Mouse (Mus musculus) stomach, postnatal 0 days (tissue): ENCODE measurements around the gene Bcl2a1b. TPM values are rescaled to one million over a fixed set of nuclear protein-coding genes. Genes with fewer than 3 reads are reported as not detected.
A peak's percentile ranks its signal among the peaks of the same experiment; 100 is the strongest.
"Not testable (repeated sequence)": the region's sequence is repeated elsewhere in the genome, so short reads cannot be mapped to it uniquely, and the experiment has no call there.

Experiments
- ATAC-seq: fragments of 200-750 bp; cut with Nextera tagmentation; 2 replicates; pipeline ENCODE4 v1.8.0; 2017; ENCODE audit not compliant: low FRiP score, low TSS enrichment
- DNase-seq: peaks from one replicate; pipeline ENCODE4 v3.0.0-alpha.2; 2016; ENCODE audit warnings: low spot score
- H3K27ac ChIP-seq: fragments of 300-500 bp; sonication (generic); replicated peaks from 2 replicates; pipeline ENCODE4 v1.5.1; 2014; ENCODE audit warnings: mild to moderate bottlenecking, control low read depth
- H3K27me3 ChIP-seq: fragments of 300-500 bp; sonication (generic); 2 replicates; pipeline ENCODE4 v1.6.1; 2014; ENCODE audit warnings: low read length; ENCODE audit not compliant: control insufficient read depth, insufficient read depth
- H3K36me3 ChIP-seq: fragments of 300-500 bp; sonication (generic); 2 replicates; pipeline ENCODE4 v1.6.1; 2014; ENCODE audit warnings: low read length, mixed read lengths; ENCODE audit not compliant: control insufficient read depth, insufficient read depth
- H3K4me1 ChIP-seq: fragments of 300-500 bp; sonication (generic); replicated peaks from 2 replicates; pipeline ENCODE4 v1.6.1; 2014; ENCODE audit warnings: antibody characterized with exemption; ENCODE audit not compliant: control insufficient read depth, insufficient read depth
- H3K4me2 ChIP-seq: fragments of 300-500 bp; sonication (generic); replicated peaks from 2 replicates; pipeline ENCODE4 v1.6.1; 2014; ENCODE audit warnings: low read depth, mild to moderate bottlenecking, control low read depth, moderate library complexity
- H3K4me3 ChIP-seq: fragments of 300-500 bp; sonication (generic); 2 replicates; pipeline ENCODE4 v1.5.1; 2014; ENCODE audit warnings: low read depth, low read length, control low read depth
- H3K9ac ChIP-seq: fragments of 300-500 bp; sonication (generic); 2 replicates; pipeline ENCODE4 v1.6.1; 2014; ENCODE audit warnings: mild to moderate bottlenecking, low read length, control low read depth, mixed read lengths
- H3K9me3 ChIP-seq: fragments of 300-500 bp; sonication (generic); 2 replicates; pipeline ENCODE4 v1.6.1; 2016; ENCODE audit warnings: low read length; ENCODE audit not compliant: control insufficient read depth
- CTCF ChIP-seq: IDR thresholded peaks from 2 replicates; pipeline ENCODE4 v1.5.1; 2016; ENCODE audit warnings: antibody characterized with exemption, low read depth, mild to moderate bottlenecking, moderate library complexity
- EP300 ChIP-seq: optimal IDR thresholded peaks from 2 replicates; pipeline ENCODE3; 2016; ENCODE audit warnings: antibody characterized with exemption
- WGBS: fragments of 180-500 bp; shearing (Covaris S2); extraction: QIAGEN DNeasy Blood & Tissue Kit; methylation state at CpG from one replicate; pipeline ENCODE4 v1.1.7; 2014; 5-methylcytosine and 5-hydroxymethylcytosine counted together
- polyA plus RNA-seq: library from polyadenylated mRNA; unstranded; fragments of >200 nt; fragmentation: Nextera tagmentation; extraction: Ambion mirVana; gene quantifications from 2 replicates; pipeline ENCODE4 v1.2.1, GENCODE M21; 2015

The Bcl2a1b gene
- polyA plus RNA-seq, 1 experiment from 2014 or later: 2.3 TPM

DNA sequence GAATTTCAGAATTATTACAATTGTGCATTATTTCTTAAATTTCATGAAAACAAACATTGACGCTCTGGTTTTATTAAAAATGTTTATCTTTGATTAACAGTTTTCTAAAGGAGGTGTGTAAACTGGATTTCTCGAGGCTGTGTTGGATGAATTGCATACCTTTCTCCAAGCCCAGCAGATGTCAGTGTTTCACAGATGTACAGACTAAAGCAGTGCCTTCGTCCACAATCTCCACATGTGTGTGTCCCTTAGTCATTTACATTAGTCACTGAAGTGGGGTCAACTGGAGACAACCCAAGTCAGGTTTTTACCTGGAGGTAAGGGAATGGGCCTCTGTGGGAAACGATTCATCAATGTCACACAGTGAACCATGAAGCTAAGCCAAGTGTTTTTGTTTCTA is 27.1 kb downstream of the Bcl2a1b start:
- Histone ChIP-seq H3K36me3 (no peaks in the 10 kb centered on the region), H3K9me3 (no peaks in the 10 kb centered on the region), H3K4me1 (no peaks in the 10 kb centered on the region), H3K27ac (no peak overlapping the region), H3K4me2 (no peak overlapping the region), H3K27me3 (no peaks in the 10 kb centered on the region), H3K9ac (no peak overlapping the region), H3K4me3 (no peak overlapping the region)
- WGBS: 39% methylated on average over 4 of the region's 4 CpGs
- TF ChIP-seq EP300: no peak
- TF ChIP-seq CTCF: peak; percentile 66
- ATAC-seq (no peak), DNase-seq (no peak)

DNA sequence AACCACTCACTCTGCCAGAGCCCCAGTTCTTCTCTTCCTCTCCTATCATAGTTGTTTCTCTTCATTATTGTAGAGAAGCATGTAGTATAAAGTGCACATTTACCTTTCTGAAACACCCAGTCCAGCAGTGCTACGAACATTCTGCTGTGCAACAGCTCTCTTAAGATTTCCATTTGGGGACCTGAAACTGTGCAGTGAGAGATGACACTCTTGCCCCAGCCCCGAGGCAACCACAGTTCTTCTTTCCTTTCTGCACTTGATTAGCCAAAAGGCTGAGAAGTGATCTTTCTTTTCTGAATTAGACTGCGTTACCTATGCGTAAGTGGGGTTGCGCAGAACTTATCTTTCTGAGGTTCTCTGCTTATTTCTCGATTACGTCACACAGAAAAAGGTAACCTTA is 29.1 kb downstream of the Bcl2a1b start:
- no peak for DNase-seq
- Histone ChIP-seq H3K9ac (no peak overlapping the region), H3K4me2 (no peak overlapping the region), H3K4me1 (no peaks in the 10 kb centered on the region), H3K4me3 (no peak overlapping the region), H3K9me3 (no peaks in the 10 kb centered on the region), H3K36me3 (no peaks in the 10 kb centered on the region), H3K27ac (no peak overlapping the region), H3K27me3 (no peaks in the 10 kb centered on the region)
- 89% methylated on average over 7 of the region's 7 CpGs for WGBS
- TF ChIP-seq CTCF (no peak), EP300 (no peak)
- no peak for ATAC-seq

DNA sequence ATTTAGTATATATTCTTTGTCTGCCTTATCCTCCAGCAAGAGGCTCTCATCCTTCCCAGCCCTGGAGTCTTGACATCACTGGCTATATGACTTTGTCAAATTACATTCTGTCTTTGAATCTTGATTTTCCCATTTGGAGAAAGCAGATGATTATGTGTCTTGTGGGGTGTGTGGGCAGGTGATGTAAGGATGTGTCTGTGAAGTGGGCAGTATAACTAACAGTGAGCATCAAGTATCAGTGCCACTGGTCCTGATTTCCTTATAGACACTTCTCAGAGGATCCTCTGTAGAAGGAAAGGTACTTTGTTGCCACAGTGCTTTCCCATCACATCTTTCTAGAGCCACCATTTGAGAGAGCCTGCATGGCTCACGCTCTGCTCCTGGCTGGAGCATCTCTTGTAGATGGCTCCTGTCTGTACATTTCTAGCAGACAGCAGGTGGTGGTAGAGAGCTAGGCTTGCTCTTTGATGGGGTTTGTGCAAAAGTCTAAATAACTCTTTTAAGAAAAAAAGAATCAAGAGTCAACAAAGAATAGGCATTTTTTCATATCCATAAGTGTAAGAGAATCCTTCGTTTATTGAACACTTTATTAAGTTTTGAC is 32.0 kb downstream of the Bcl2a1b start:
- WGBS: 54% methylated on average over 1 of the region's 2 CpGs
- DNase-seq, H3K36me3 ChIP-seq, H3K27ac ChIP-seq, H3K4me2 ChIP-seq, H3K9me3 ChIP-seq, H3K9ac ChIP-seq, H3K4me1 ChIP-seq, H3K4me3 ChIP-seq, H3K27me3 ChIP-seq: not testable (repeated sequence)
- ATAC-seq: 0 out of 2 replicates have a peak, but pooled peaks have one; percentile 38
- TF ChIP-seq CTCF: peak; percentile 60

DNA sequence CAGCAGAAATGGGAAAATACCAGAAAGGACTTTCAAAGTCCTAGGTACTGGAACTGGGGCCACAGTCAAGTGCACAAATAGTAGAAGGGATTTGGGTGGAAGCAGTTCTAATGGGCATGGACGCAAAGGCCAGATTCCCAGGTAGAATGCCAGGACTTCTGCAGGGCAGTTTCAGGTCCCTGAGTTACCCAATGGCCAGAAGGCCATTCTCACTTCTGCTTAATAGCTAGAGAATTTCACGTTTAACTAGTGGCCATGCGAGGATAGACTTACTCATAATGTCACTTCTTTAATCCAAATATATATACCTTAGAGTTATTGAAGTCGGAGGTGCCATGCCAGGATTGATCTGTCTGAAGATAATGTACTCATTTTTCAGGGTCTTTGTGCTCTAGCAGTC is 38.1 kb downstream of the Bcl2a1b start:
- ATAC-seq, DNase-seq, H3K36me3 ChIP-seq, H3K9me3 ChIP-seq, H3K4me1 ChIP-seq, H3K4me2 ChIP-seq, H3K9ac ChIP-seq, H3K27ac ChIP-seq, H3K27me3 ChIP-seq, H3K4me3 ChIP-seq: not testable (repeated sequence)
- 78% methylated on average over 4 of the region's 4 CpGs for WGBS

DNA sequence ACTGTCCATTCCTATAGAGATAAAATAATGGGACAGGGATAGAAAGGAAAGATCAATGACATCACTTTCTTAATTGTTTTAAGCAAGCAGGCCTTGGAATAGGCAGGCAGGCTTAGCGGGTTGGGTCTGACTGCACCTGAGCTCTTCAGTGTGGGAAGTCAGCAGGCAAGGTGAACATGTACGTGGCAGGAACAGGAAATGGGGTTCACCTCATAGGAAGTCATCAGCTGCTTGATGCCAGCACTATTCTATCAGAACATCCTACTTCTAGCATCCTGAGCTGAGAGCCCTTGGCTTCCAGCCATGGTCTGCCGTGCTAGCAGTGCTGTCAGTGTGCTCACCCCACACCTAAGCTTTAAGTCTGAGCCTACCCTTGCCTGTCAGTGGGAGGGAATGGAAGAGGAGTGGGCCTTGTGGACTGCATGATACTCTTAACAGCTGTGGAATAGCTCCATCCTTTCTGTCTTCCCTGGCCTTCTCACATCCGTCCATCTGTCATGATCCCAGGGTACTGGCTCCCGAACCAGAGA is 40.0 kb downstream of the Bcl2a1b start:
- not testable (repeated sequence) for H3K27ac ChIP-seq, ATAC-seq, H3K27me3 ChIP-seq, H3K36me3 ChIP-seq, DNase-seq, H3K9me3 ChIP-seq, H3K4me3 ChIP-seq, H3K4me1 ChIP-seq, H3K4me2 ChIP-seq, H3K9ac ChIP-seq
- 81% methylated on average over 4 of the region's 5 CpGs for WGBS

DNA sequence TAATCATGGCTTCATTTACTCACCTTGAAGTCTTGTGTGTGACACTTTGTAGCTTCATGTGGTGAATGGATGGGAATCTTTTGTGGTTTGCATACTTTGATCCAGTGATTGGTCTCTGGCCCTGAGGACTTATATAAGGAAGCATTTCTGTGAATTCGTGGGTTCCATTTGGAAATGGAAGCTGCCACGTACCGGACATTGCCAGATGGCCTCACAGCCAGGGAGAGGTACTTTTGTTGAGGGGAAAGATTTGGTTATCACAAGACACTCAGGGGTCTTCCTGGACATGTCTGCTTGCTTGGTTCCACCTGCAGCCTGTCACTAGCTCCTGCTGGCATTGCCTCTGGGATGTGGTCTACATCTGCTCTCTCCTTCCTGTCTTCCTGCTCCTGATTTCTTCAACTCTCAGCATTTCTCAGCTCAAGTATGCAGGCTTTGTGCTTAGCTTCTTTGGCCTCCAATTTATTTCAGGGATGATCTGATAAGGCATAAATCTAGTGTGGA is 41.6 kb downstream of the Bcl2a1b start:
- 75% methylated on average over 3 of the region's 3 CpGs for WGBS
- H3K9ac ChIP-seq, H3K4me1 ChIP-seq, DNase-seq, ATAC-seq, H3K27me3 ChIP-seq, H3K36me3 ChIP-seq, H3K9me3 ChIP-seq, H3K4me3 ChIP-seq, H3K27ac ChIP-seq, H3K4me2 ChIP-seq: not testable (repeated sequence)
